Mouse (Mus musculus): Measurements from ENCODE around the gene Gm6525. TPM values are rescaled to one million over a fixed set of nuclear protein-coding genes. Genes with fewer than 3 reads are reported as not detected.

Gm6525 gene
- polyA plus RNA-seq, 1 experiment = not detected

GRCm38 (mm10) chr3:84131369-84131768, 42.5 kb upstream of the Gm6525 start:
- H3K4me1 ChIP-seq (ENCODE audit: control insufficient read depth, insufficient read depth, low read length) = no peaks in the 10 kb centered on the region; the same call in 1 of the 2 replicates
- TF ChIP-seq CTCF (conservative IDR thresholded peaks at IDR 0.05; ENCODE audit: insufficient read depth, insufficient read length, low read depth, low read length) (no peak), POLR2A (IDR thresholded peaks at IDR 0.05; ENCODE audit: low read depth, low read length) (no peak)

GRCm38 (mm10) chr3:84135387-84135786, 38.5 kb upstream of the Gm6525 start:
- no peaks in the 10 kb centered on the region for H3K4me1 ChIP-seq (ENCODE audit: control insufficient read depth, insufficient read depth, low read length)
- DNase-seq = peak; percentile 44
- no peak for TF ChIP-seq CTCF (conservative IDR thresholded peaks at IDR 0.05; ENCODE audit: insufficient read depth, insufficient read length, low read depth, low read length)
- TF ChIP-seq POLR2A (IDR thresholded peaks at IDR 0.05; ENCODE audit: low read depth, low read length) = no peak
- H3K27ac ChIP-seq (ENCODE audit: insufficient read depth, low read depth, low read length) = no peak overlapping the region
- no peak overlapping the region for H3K4me3 ChIP-seq (ENCODE audit: insufficient read depth, low read depth, low read length)
- WGBS = 35% methylated on average over 9 of the region's 9 CpGs
- no peaks in the 10 kb centered on the region for H3K36me3 ChIP-seq (ENCODE audit: control insufficient read depth, insufficient read depth, low read length)
- H3K27me3 ChIP-seq (replicated peaks; ENCODE audit: control insufficient read depth, insufficient read depth, low read length) = no peaks in the 10 kb centered on the region

More at GRCm38 (mm10) chr3:84131369-84131768, 42.5 kb upstream of the Gm6525 start:
- no peak overlapping the region for H3K4me3 ChIP-seq (ENCODE audit: insufficient read depth, low read depth, low read length)
- WGBS = 95% methylated on average over 3 of the region's 3 CpGs
- DNase-seq = no peak
- no peaks in the 10 kb centered on the region; the same call in 1 of the 2 replicates for H3K27me3 ChIP-seq (replicated peaks; ENCODE audit: control insufficient read depth, insufficient read depth, low read length)
- no peaks in the 10 kb centered on the region for H3K36me3 ChIP-seq (ENCODE audit: control insufficient read depth, insufficient read depth, low read length)
- no peak overlapping the region for H3K27ac ChIP-seq (ENCODE audit: insufficient read depth, low read depth, low read length)

GRCm38 (mm10) chr3:84135933-84136332, 38.0 kb upstream of the Gm6525 start:
- TF ChIP-seq POLR2A (IDR thresholded peaks at IDR 0.05; ENCODE audit: low read depth, low read length) (no peak), CTCF (conservative IDR thresholded peaks at IDR 0.05; ENCODE audit: insufficient read depth, insufficient read length, low read depth, low read length) (no peak)
- Histone ChIP-seq H3K4me1 (ENCODE audit: control insufficient read depth, insufficient read depth, low read length) (no peaks in the 10 kb centered on the region), H3K27ac (ENCODE audit: insufficient read depth, low read depth, low read length) (no peak overlapping the region), H3K27me3 (replicated peaks; ENCODE audit: control insufficient read depth, insufficient read depth, low read length) (no peaks in the 10 kb centered on the region), H3K36me3 (ENCODE audit: control insufficient read depth, insufficient read depth, low read length) (no peaks in the 10 kb centered on the region), H3K4me3 (ENCODE audit: insufficient read depth, low read depth, low read length) (0 out of 2 replicates have a peak overlapping the region, but pooled peaks have one; percentile 28)
- 67% methylated on average over 6 of the region's 6 CpGs for WGBS
- no peak for DNase-seq

- TF ChIP-seq CTCF (conservative IDR thresholded peaks at IDR 0.05; ENCODE audit: insufficient read depth, insufficient read length, low read depth, low read length) (no peak), POLR2A (IDR thresholded peaks at IDR 0.05; ENCODE audit: low read depth, low read length) (no peak)
- Histone ChIP-seq H3K27me3 (replicated peaks; ENCODE audit: control insufficient read depth, insufficient read depth, low read length) (no peaks in the 10 kb centered on the region), H3K4me3 (ENCODE audit: insufficient read depth, low read depth, low read length) (no peak overlapping the region), H3K36me3 (ENCODE audit: control insufficient read depth, insufficient read depth, low read length) (no peaks in the 10 kb centered on the region), H3K27ac (ENCODE audit: insufficient read depth, low read depth, low read length) (no peak overlapping the region), H3K4me1 (ENCODE audit: control insufficient read depth, insufficient read depth, low read length) (no peaks in the 10 kb centered on the region)
- DNase-seq = no peak
- 88% methylated on average over 7 of the region's 7 CpGs for WGBS
Measured at GRCm38 (mm10) chr3:84136509-84136908, 37.4 kb upstream of the Gm6525 start.

- WGBS = 67% methylated on average over 7 of the region's 7 CpGs
- no peak overlapping the region for H3K27ac ChIP-seq (ENCODE audit: insufficient read depth, low read depth, low read length)
- TF ChIP-seq CTCF (conservative IDR thresholded peaks at IDR 0.05; ENCODE audit: insufficient read depth, insufficient read length, low read depth, low read length) (no peak), POLR2A (IDR thresholded peaks at IDR 0.05; ENCODE audit: low read depth, low read length) (no peak)
Measured at GRCm38 (mm10) chr3:84140947-84141346, 33.0 kb upstream of the Gm6525 start.

GRCm38 (mm10) chr3:84149831-84150230, 24.1 kb upstream of the Gm6525 start:
- Histone ChIP-seq H3K36me3 (ENCODE audit: control insufficient read depth, insufficient read depth, low read length) (no peaks in the 10 kb centered on the region), H3K27ac (ENCODE audit: insufficient read depth, low read depth, low read length) (no peak overlapping the region), H3K27me3 (replicated peaks; ENCODE audit: control insufficient read depth, insufficient read depth, low read length) (no peaks in the 10 kb centered on the region), H3K4me3 (ENCODE audit: insufficient read depth, low read depth, low read length) (no peak overlapping the region), H3K4me1 (ENCODE audit: control insufficient read depth, insufficient read depth, low read length) (no peaks in the 10 kb centered on the region)
- no peak for TF ChIP-seq CTCF (conservative IDR thresholded peaks at IDR 0.05; ENCODE audit: insufficient read depth, insufficient read length, low read depth, low read length)
- no peak for TF ChIP-seq POLR2A (IDR thresholded peaks at IDR 0.05; ENCODE audit: low read depth, low read length)
- WGBS = 98% methylated on average over 3 of the region's 3 CpGs
- DNase-seq = no peak

More at GRCm38 (mm10) chr3:84140947-84141346, 33.0 kb upstream of the Gm6525 start:
- Histone ChIP-seq H3K4me1 (ENCODE audit: control insufficient read depth, insufficient read depth, low read length) (no peaks in the 10 kb centered on the region), H3K36me3 (ENCODE audit: control insufficient read depth, insufficient read depth, low read length) (no peaks in the 10 kb centered on the region), H3K27me3 (replicated peaks; ENCODE audit: control insufficient read depth, insufficient read depth, low read length) (no peaks in the 10 kb centered on the region), H3K4me3 (ENCODE audit: insufficient read depth, low read depth, low read length) (no peak overlapping the region)
- no peak for DNase-seq

GRCm38 (mm10) chr3:84154721-84155141, 19.2 kb upstream of the Gm6525 start:
- H3K4me3 ChIP-seq (ENCODE audit: insufficient read depth, low read depth, low read length) = no peak overlapping the region
- no peak for DNase-seq
- WGBS = 23% methylated on average over 12 of the region's 12 CpGs
- H3K4me1 ChIP-seq (ENCODE audit: control insufficient read depth, insufficient read depth, low read length) = no peaks in the 10 kb centered on the region
- no peak overlapping the region for H3K27ac ChIP-seq (ENCODE audit: insufficient read depth, low read depth, low read length)
- no peak for TF ChIP-seq POLR2A (IDR thresholded peaks at IDR 0.05; ENCODE audit: low read depth, low read length)
- no peak for TF ChIP-seq CTCF (conservative IDR thresholded peaks at IDR 0.05; ENCODE audit: insufficient read depth, insufficient read length, low read depth, low read length)
- H3K27me3 ChIP-seq (replicated peaks; ENCODE audit: control insufficient read depth, insufficient read depth, low read length) = no peaks in the 10 kb centered on the region
- H3K36me3 ChIP-seq (ENCODE audit: control insufficient read depth, insufficient read depth, low read length) = no peaks in the 10 kb centered on the region
